Mouse (Mus musculus) cerebellum, postnatal 14 days (tissue): ENCODE data around the gene Aig1.

ENCODE experiments used
- DNase-seq, 2 experiments: peaks; one replicate each; pipeline ENCODE4 v3.0.0; 2021; ENCODE audit warnings: mixed read lengths in 2 of 2

Aig1 gene

GRCm38 (mm10) chr10:13600926-13601325, 267.9 kb downstream of the Aig1 start:
- peak in 1 of 2 experiments; percentile 5 for DNase-seq

DNA sequence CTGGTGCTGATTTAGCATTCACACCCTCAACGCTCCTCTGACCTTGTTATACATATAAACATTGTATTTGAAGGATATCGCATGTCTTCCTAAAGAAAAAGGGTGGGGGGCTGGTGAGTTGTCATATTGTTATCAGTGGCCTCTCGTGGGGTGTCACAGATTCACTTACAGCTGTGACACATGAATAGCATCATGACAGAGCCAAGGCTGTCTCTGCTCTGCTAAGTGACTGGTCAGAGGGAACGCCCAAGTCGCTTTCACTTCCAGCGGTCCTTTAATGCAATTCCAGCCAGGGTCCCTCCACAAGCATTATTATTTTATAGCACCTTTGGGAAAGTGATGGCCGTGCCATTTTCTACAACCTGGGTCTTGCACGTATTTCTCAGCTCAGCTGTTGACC, 271.3 kb downstream of the Aig1 start:
- no peak for DNase-seq
